Mouse (Mus musculus) macrophage (primary cell): ENCODE measurements around the gene Ran. TPM values are rescaled to one million over a fixed set of nuclear protein-coding genes. Genes with fewer than 3 reads are reported as not detected.

ENCODE experiments used
- H3K27ac ChIP-seq: fragments of 350-480 bp; formaldehyde crosslinking; 2 replicates; pipeline ENCODE4 v1.9.0; 2021
- H3K36me3 ChIP-seq: fragments of 350-480 bp; formaldehyde crosslinking; 2 replicates; pipeline ENCODE4 v1.9.0; 2021; ENCODE audit errors: inconsistent target
- H3K4me3 ChIP-seq: fragments of 350-480 bp; formaldehyde crosslinking; 2 replicates; pipeline ENCODE4 v1.9.0; 2021; ENCODE audit errors: inconsistent target
- H3K79me2 ChIP-seq: fragments of 350-480 bp; formaldehyde crosslinking; 2 replicates; pipeline ENCODE4 v1.9.0; 2021; ENCODE audit errors: inconsistent target
- WGBS: methylation state at CpG from one replicate; pipeline ENCODE4 v1.1.7; 2026; ENCODE audit warnings: inconsistent platforms; ENCODE audit not compliant: missing documents; 5-methylcytosine and 5-hydroxymethylcytosine counted together
- polyA plus RNA-seq: library from polyadenylated mRNA; stranded (reverse); fragments of 250-400 nt; gene quantifications from 3 replicates; pipeline ENCODE4 v1.2.4, GENCODE M21; 2018; ENCODE audit warnings: inconsistent platforms

The Ran gene
- polyA plus RNA-seq, 1 experiment from 2014 or later: 57.8 TPM

- no peak overlapping the region for H3K27ac ChIP-seq
- H3K79me2 ChIP-seq: no peaks in the 10 kb centered on the region
- no peak overlapping the region for H3K4me3 ChIP-seq
- no peaks in the 10 kb centered on the region for H3K36me3 ChIP-seq
- WGBS: 88% methylated on average over 11 of the region's 11 CpGs
Measured at GRCm38 (mm10) chr5:129064186-129064585, 44.3 kb downstream of the Ran start.

- no peaks in the 10 kb centered on the region for H3K36me3 ChIP-seq
- WGBS: 92% methylated on average over 10 of the region's 12 CpGs
Measured at GRCm38 (mm10) chr5:129065301-129065700, 45.4 kb downstream of the Ran start.

GRCm38 (mm10) chr5:129065946-129066345, 46.1 kb downstream of the Ran start:
- H3K36me3 ChIP-seq: no peaks in the 10 kb centered on the region
- WGBS: 72% methylated on average over 9 of the region's 9 CpGs
- no peak overlapping the region for H3K4me3 ChIP-seq
- H3K79me2 ChIP-seq: no peaks in the 10 kb centered on the region
- no peak overlapping the region for H3K27ac ChIP-seq

More at GRCm38 (mm10) chr5:129065301-129065700, 45.4 kb downstream of the Ran start:
- no peak overlapping the region for H3K4me3 ChIP-seq
- H3K79me2 ChIP-seq: no peaks in the 10 kb centered on the region
- no peak overlapping the region for H3K27ac ChIP-seq

GRCm38 (mm10) chr5:129066541-129067230, 46.8 kb downstream of the Ran start:
- Histone ChIP-seq H3K27ac (no peak overlapping the region), H3K79me2 (no peaks in the 10 kb centered on the region), H3K4me3 (no peak overlapping the region), H3K36me3 (no peaks in the 10 kb centered on the region)
- 89% methylated on average over 8 of the region's 8 CpGs for WGBS

- 79% methylated on average over 13 of the region's 13 CpGs for WGBS
Measured at GRCm38 (mm10) chr5:129067231-129067834, 47.5 kb downstream of the Ran start.

GRCm38 (mm10) chr5:129071761-129072280, 52.0 kb downstream of the Ran start:
- Histone ChIP-seq H3K79me2 (no peaks in the 10 kb centered on the region), H3K36me3 (no peaks in the 10 kb centered on the region), H3K27ac (no peak overlapping the region), H3K4me3 (no peak overlapping the region)
- 86% methylated on average over 14 of the region's 14 CpGs for WGBS

More at GRCm38 (mm10) chr5:129067231-129067834, 47.5 kb downstream of the Ran start:
- no peaks in the 10 kb centered on the region for H3K36me3 ChIP-seq
- H3K4me3 ChIP-seq: no peak overlapping the region
- no peak overlapping the region for H3K27ac ChIP-seq
- H3K79me2 ChIP-seq: no peaks in the 10 kb centered on the region

GRCm38 (mm10) chr5:129073404-129073803, 53.5 kb downstream of the Ran start:
- no peak overlapping the region for H3K27ac ChIP-seq
- no peaks in the 10 kb centered on the region for H3K36me3 ChIP-seq
- H3K79me2 ChIP-seq: no peaks in the 10 kb centered on the region
- H3K4me3 ChIP-seq: no peak overlapping the region
- 73% methylated on average over 6 of the region's 6 CpGs for WGBS

Other genes with a start within 250 kb of the Ran start
- not detected in 3 replicates for gene Rimbp2, start 66.6 kb upstream of the Ran start, polyA plus RNA-seq
- 27.3 to 62.9 TPM (median 37.2 TPM) in 3 replicates for gene Stx2, start 11.5 kb upstream of the Ran start, polyA plus RNA-seq
- gene Adgrd1, start 76.7 kb downstream of the Ran start, polyA plus RNA-seq: not detected in 3 replicates